Mouse (Mus musculus): ENCODE data around the gene Mre11a. TPM values are rescaled to one million over a fixed set of nuclear protein-coding genes. Genes with fewer than 3 reads are reported as not detected.
"Not testable (repeated sequence)": the region's sequence is repeated elsewhere in the genome, so short reads cannot be mapped to it uniquely, and the experiment has no call there.

Gene Mre11a
- total and polyA plus RNA-seq, 3 experiments: 10.9 to 72.4 (median 44.7) TPM

DNA sequence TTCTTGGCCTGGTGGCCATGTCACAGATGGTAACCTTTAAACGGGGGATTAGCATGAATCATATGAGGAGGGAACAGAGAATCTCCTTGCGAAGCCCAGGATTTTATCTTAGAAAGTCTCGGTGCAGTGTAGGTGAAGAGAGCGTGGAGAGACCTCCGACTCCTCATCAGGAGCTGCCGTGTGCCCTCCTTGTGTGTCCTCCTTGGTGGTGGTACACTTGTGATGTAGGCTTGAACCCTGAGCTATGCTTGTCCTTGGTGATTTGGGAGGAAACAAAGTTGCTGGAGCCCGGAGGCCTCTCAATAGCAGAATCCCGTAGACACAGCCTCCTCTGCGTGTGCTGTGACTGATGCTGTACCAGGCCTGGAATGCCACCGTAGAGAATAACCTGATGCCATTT is 86.3 kb downstream of the Mre11a start:
- H3K9me3 ChIP-seq (replicated peaks): no peaks in the 10 kb centered on the region
- H3K27me3 ChIP-seq (ENCODE audit: insufficient read depth, low read length): peaks cover 13% of the 10 kb centered on the region
- TF ChIP-seq TAL1 (conservative IDR thresholded peaks at IDR 0.05; ENCODE audit: low read depth, low read length) (no peak), GATA1 (IDR thresholded peaks at IDR 0.05; ENCODE audit: borderline replicate concordance, low read length) (no peak), GATA2 (IDR thresholded peaks at IDR 0.05; ENCODE audit: borderline replicate concordance, low read depth, low read length) (no peak), CTCF (IDR thresholded peaks at IDR 0.05; ENCODE audit: low read depth, low read length) (no peak), POLR2AphosphoS5 (IDR thresholded peaks at IDR 0.05; ENCODE audit: insufficient replicate concordance, low read depth, low read length) (no peak)
- DNase-seq (ENCODE audit: low spot score): no peak
- H3K36me3 ChIP-seq (replicated peaks): no peaks in the 10 kb centered on the region
- H3K4me3 ChIP-seq (ENCODE audit: low read depth, low read length): no peak overlapping the region
- ATAC-seq (ENCODE audit: extremely low read depth, insufficient number of reproducible peaks, low FRiP score, poor library complexity, severe bottlenecking): no peak
- no peaks in the 10 kb centered on the region for H3K4me1 ChIP-seq (ENCODE audit: insufficient read depth, low read depth, low read length)

DNA sequence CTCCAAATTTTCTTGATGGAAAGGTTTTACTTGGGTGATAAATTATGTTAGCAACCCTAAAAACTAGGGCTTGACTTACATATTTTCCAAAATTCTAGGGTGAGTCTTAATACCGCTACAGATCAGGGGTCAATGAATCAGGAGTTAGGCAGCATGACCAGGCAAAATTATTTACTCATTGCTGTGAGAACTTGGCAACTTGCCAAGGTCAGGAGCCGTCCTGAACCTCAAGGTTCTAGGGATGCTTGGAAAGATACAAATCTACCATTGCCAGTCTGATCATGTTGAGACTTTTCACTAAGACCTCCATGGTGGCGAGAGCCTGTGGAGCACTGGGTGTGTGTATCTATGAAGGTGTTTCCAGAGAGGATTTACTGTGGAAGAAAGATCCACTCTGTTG is 87.1 kb downstream of the Mre11a start:
- DNase-seq (ENCODE audit: low spot score) (no peak), ATAC-seq (ENCODE audit: extremely low read depth, insufficient number of reproducible peaks, low FRiP score, poor library complexity, severe bottlenecking) (no peak)
- H3K36me3 ChIP-seq (replicated peaks): no peaks in the 10 kb centered on the region
- no peaks in the 10 kb centered on the region for H3K9me3 ChIP-seq (replicated peaks)
- H3K4me3 ChIP-seq (ENCODE audit: low read depth, low read length): no peak overlapping the region
- H3K27me3 ChIP-seq (ENCODE audit: insufficient read depth, low read length): peaks cover 14% of the 10 kb centered on the region
- H3K4me1 ChIP-seq (ENCODE audit: insufficient read depth, low read depth, low read length): no peaks in the 10 kb centered on the region
- TF ChIP-seq CTCF (IDR thresholded peaks at IDR 0.05; ENCODE audit: low read depth, low read length) (no peak), POLR2AphosphoS5 (IDR thresholded peaks at IDR 0.05; ENCODE audit: insufficient replicate concordance, low read depth, low read length) (no peak), GATA2 (IDR thresholded peaks at IDR 0.05; ENCODE audit: borderline replicate concordance, low read depth, low read length) (no peak), GATA1 (IDR thresholded peaks at IDR 0.05; ENCODE audit: borderline replicate concordance, low read length) (no peak), TAL1 (conservative IDR thresholded peaks at IDR 0.05; ENCODE audit: low read depth, low read length) (no peak)

DNA sequence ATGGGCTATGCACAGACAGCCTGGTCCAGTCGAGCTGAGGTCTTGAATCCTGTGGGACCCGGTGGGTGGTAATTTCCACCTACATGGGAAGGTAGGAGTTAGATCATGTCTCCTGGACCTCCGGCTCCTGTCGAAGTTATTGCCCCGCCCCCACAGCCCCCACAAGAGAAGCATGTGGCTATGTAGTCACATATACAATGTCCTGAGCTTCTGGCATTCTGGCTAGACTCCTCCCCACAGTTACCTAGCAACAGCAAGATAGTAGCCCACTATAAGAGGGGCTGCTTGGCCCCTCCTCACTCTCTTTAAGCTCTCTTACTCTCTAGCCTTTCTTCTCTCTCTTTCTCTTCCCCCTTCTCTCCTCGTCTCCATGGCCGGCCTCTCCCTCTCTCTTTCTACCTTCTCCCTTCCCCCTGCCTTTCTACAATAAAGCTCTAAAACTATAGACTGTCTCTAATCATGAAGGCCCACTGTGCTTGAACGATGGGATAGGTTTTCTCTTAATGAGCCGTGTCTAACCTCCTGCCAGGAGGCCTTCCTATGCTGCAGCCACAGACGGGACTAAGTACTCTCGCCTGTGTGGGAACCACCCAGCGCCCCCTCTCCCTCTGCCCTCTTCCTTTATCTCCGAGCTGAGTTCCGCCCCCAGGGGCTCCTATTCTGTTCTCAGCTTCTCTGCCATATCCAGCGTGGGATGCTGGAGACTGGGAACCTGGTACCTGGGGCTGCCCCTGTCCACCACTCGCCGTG is 87.9 kb downstream of the Mre11a start:
- Histone ChIP-seq H3K4me3 (ENCODE audit: low read depth, low read length) (no peak overlapping the region), H3K9me3 (replicated peaks) (no peaks in the 10 kb centered on the region), H3K36me3 (replicated peaks) (no peaks in the 10 kb centered on the region), H3K4me1 (ENCODE audit: insufficient read depth, low read depth, low read length) (no peaks in the 10 kb centered on the region), H3K27me3 (ENCODE audit: insufficient read depth, low read length) (peaks cover 15% of the 10 kb centered on the region)
- ATAC-seq (ENCODE audit: extremely low read depth, insufficient number of reproducible peaks, low FRiP score, poor library complexity, severe bottlenecking) (no peak), DNase-seq (ENCODE audit: low spot score) (no peak)
- no peak for TF ChIP-seq CTCF (IDR thresholded peaks at IDR 0.05; ENCODE audit: low read depth, low read length)
- TF ChIP-seq TAL1 (conservative IDR thresholded peaks at IDR 0.05; ENCODE audit: low read depth, low read length): no peak
- no peak for TF ChIP-seq GATA1 (IDR thresholded peaks at IDR 0.05; ENCODE audit: borderline replicate concordance, low read length)
- no peak for TF ChIP-seq GATA2 (IDR thresholded peaks at IDR 0.05; ENCODE audit: borderline replicate concordance, low read depth, low read length)
- no peak for TF ChIP-seq POLR2AphosphoS5 (IDR thresholded peaks at IDR 0.05; ENCODE audit: insufficient replicate concordance, low read depth, low read length)

- Histone ChIP-seq H3K4me1 (ENCODE audit: insufficient read depth, low read depth, low read length) (no peaks in the 10 kb centered on the region), H3K36me3 (replicated peaks) (no peaks in the 10 kb centered on the region), H3K4me3 (ENCODE audit: low read depth, low read length) (no peak overlapping the region), H3K9me3 (replicated peaks) (no peaks in the 10 kb centered on the region), H3K27me3 (ENCODE audit: insufficient read depth, low read length) (peaks cover 7% of the 10 kb centered on the region; the same call in 1 of the 2 replicates)
- no peak for ATAC-seq (ENCODE audit: extremely low read depth, insufficient number of reproducible peaks, low FRiP score, poor library complexity, severe bottlenecking)
- no peak for DNase-seq (ENCODE audit: low spot score)
- TF ChIP-seq GATA1 (IDR thresholded peaks at IDR 0.05; ENCODE audit: borderline replicate concordance, low read length): no peak
- no peak for TF ChIP-seq CTCF (IDR thresholded peaks at IDR 0.05; ENCODE audit: low read depth, low read length)
These were observed 91.5 kb downstream of the Mre11a start for GRCm38 (mm10) chr9:14875743-14876507.

- H3K27me3 ChIP-seq (ENCODE audit: insufficient read depth, low read length): peaks cover 10% of the 10 kb centered on the region; the same call in 1 of the 2 replicates
- not testable (repeated sequence) for H3K36me3 ChIP-seq (replicated peaks); H3K4me3 ChIP-seq (ENCODE audit: low read depth, low read length); DNase-seq (ENCODE audit: low spot score); H3K9me3 ChIP-seq (replicated peaks); ATAC-seq (ENCODE audit: extremely low read depth, insufficient number of reproducible peaks, low FRiP score, poor library complexity, severe bottlenecking); H3K4me1 ChIP-seq (ENCODE audit: insufficient read depth, low read depth, low read length)
These were observed 92.1 kb downstream of the Mre11a start for GRCm38 (mm10) chr9:14876566-14876965.

GRCm38 (mm10) chr9:14884641-14885040 is 100.2 kb downstream of the Mre11a start:
- no peak overlapping the region for H3K4me3 ChIP-seq (ENCODE audit: low read depth, low read length)
- no peaks in the 10 kb centered on the region for H3K4me1 ChIP-seq (ENCODE audit: insufficient read depth, low read depth, low read length)
- TF ChIP-seq GATA1 (IDR thresholded peaks at IDR 0.05; ENCODE audit: borderline replicate concordance, low read length) (no peak), GATA2 (IDR thresholded peaks at IDR 0.05; ENCODE audit: borderline replicate concordance, low read depth, low read length) (no peak), TAL1 (conservative IDR thresholded peaks at IDR 0.05; ENCODE audit: low read depth, low read length) (no peak), CTCF (IDR thresholded peaks at IDR 0.05; ENCODE audit: low read depth, low read length) (no peak), POLR2AphosphoS5 (IDR thresholded peaks at IDR 0.05; ENCODE audit: insufficient replicate concordance, low read depth, low read length) (no peak)
- no peaks in the 10 kb centered on the region for H3K36me3 ChIP-seq (replicated peaks)
- peaks cover 4% of the 10 kb centered on the region; the same call in 1 of the 2 replicates for H3K27me3 ChIP-seq (ENCODE audit: insufficient read depth, low read length)
- H3K9me3 ChIP-seq (replicated peaks): no peaks in the 10 kb centered on the region
- no peak for DNase-seq (ENCODE audit: low spot score)
- no peak for ATAC-seq (ENCODE audit: extremely low read depth, insufficient number of reproducible peaks, low FRiP score, poor library complexity, severe bottlenecking)
